Mouse (Mus musculus) splenic B cell, adult 2 months (primary cell): ENCODE results near the gene Cst13.

Experiments used
- DNase-seq: peaks from one replicate; pipeline ENCODE4 v3.0.0-alpha.2; 2011; ENCODE audit warnings: low read depth, low spot score
- H3K27me3 ChIP-seq: 2 replicates; pipeline ENCODE4 v1.6.1; 2012; ENCODE audit warnings: mild to moderate bottlenecking, low read length, moderate library complexity, mixed read lengths; ENCODE audit not compliant: control insufficient read depth, poor library complexity, insufficient read depth, severe bottlenecking
- H3K36me3 ChIP-seq: 2 replicates; pipeline ENCODE4 v1.6.1; 2012; ENCODE audit warnings: mild to moderate bottlenecking, low read length, moderate library complexity, mixed read lengths; ENCODE audit not compliant: control insufficient read depth, poor library complexity, insufficient read depth, severe bottlenecking

The Cst13 gene

DNA sequence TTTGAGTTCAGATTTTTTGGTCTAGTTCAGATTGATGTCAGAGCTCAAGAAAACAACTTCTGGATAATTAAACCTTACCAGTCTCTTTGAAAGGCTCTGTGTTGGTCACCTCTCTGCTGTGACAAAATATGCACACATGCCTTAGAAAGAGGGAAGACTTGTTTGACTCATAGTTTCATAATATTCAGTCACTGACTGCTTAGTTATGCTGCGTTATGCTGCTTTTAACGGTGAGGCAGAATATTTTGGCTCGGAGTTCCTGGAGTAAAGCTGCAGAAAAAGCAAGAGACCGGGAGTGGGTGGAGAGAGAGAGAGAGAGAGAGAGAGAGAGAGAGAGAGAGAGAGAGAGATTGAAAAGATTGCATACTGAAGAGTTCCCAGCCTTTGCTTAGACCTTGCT is 41.1 kb downstream of the Cst13 start:
- Histone ChIP-seq H3K27me3 (no peaks in the 10 kb centered on the region), H3K36me3 (no peaks in the 10 kb centered on the region)
- no peak for DNase-seq

DNA sequence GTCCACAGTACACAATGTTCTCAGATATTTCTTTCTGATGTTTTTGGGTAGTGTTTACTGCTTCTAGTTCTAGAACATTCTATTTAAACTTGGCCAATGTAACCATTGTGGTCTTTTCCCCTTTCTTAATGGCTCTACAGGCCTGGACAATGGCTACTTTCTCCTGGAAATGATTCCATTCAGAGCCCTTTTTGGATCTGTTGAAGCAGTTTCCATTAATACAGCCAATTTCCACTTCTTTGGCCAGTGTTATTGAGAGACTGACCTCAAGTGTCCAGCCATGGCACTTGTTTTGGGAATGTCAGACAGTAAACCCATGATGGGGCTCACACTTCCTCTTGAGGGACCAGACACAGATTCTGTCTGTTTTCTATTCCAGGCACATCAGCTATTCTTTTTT is 41.8 kb downstream of the Cst13 start:
- no peaks in the 10 kb centered on the region for H3K27me3 ChIP-seq
- no peak for DNase-seq

GRCm38 (mm10) chr2:148864966-148865365 is 45.1 kb downstream of the Cst13 start, which contains the start of gene 9230104L09Rik:
Gene 9230104L09Rik (minus strand): TSS chr2:148865038.
- H3K36me3 ChIP-seq, result no peaks in the 10 kb centered on the region
- DNase-seq, result no peak
- H3K27me3 ChIP-seq, result no peaks in the 10 kb centered on the region

More for the DNA sequence above, 41.8 kb downstream of the Cst13 start:
- H3K36me3 ChIP-seq, result no peaks in the 10 kb centered on the region

DNA sequence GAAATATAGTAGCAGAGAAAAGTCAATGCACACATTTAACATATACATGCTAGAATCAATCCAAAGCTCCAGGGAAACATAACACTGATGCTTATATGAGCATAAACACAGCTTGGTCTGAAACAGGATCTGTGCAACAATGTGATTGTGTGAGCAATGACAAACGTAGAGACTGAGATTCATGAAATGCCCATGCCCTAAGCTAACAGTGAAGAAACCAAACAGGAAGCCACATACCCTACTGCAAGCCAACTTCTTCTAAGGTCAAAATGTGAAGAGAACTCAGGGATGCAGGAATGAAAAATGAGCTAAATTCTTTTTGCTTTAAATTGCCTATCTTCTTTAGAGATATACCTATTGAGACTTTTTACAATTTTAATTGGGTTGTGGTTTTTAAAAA is 49.1 kb downstream of the Cst13 start:
- Histone ChIP-seq H3K27me3 (no peaks in the 10 kb centered on the region), H3K36me3 (peaks cover 2% of the 10 kb centered on the region)
- no peak for DNase-seq

DNA sequence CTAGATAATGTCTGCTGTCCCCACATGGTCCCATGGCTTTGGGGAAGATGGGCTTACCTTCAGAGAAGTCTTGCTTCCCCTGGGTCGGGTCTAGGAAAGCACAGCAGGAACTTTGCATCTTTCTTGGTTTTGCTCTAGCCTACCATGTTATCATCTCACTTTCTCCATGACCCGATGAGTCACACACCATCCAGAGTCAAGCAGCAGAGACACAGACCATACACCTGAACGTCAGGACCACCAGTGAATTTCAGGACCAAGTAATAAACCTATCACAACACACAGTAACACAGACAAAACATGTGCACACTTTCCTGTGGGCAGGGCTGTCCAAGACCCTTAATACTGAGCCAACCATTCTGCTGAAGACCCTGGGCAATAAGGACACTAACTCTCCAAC is 50.6 kb downstream of the Cst13 start:
- no peak for DNase-seq
- no peaks in the 10 kb centered on the region for H3K27me3 ChIP-seq
- peaks cover 2% of the 10 kb centered on the region for H3K36me3 ChIP-seq

GRCm38 (mm10) chr2:148872860-148873259 is 53.0 kb downstream of the Cst13 start:
- DNase-seq, result no peak
- no peaks in the 10 kb centered on the region for H3K27me3 ChIP-seq
- H3K36me3 ChIP-seq, result peaks cover 2% of the 10 kb centered on the region

DNA sequence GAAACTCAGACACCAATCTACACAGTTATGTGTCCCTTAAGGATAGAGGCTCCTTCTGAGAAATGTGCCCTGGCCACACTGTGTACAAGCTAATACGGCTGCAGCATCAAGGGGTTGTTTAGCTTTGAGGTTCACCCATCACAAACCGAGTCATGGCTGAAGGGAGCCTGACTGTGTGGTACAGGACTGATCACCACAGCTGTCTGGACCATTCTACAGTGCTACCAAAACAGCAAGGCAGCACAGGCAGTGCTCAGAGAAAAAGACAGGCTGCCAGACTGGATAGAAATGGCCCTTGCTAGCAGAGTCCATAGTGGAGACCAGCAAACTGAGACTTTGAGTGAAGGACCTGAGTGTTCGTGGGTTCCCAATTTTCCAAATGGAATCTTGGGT is 54.3 kb downstream of the Cst13 start:
- peaks cover 2% of the 10 kb centered on the region for H3K36me3 ChIP-seq

DNA sequence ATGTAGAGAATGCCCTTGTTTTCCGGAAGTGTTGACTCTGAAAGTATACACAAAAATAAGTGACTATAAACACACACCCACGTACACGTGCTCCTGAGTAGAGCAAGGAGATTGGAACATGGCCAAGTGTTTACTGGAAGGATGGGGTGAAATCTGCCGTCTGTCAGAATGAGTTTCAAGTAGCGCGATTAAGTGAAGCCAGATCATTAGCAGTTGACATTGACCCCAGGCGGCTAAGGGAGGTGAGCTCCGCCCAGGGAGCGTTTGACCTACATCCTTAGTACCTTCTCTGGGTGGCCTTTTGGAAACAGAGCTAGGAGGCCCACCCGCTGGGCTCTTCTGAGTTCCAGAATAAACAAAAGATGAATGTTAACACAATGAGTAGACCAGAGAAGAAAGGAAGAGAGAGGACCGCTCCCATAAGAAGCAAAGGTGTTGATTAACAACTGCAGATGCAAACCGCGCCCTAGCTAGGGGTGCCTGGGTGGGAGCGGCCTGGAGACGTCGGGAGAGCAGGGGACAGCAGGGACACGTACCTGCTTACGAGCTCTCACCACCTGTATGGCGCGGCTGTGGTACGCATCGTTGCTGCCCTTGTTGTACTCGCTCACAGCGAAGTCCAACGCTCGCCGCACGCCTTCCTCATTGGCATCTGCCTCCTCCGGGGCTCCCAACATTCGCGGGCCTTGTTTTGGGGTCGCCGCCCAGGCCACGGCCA is 54.9 kb downstream of the Cst13 start:
- H3K36me3 ChIP-seq, result peaks cover 2% of the 10 kb centered on the region
- H3K27me3 ChIP-seq, result no peaks in the 10 kb centered on the region
- DNase-seq, result peak; percentile 11

More for the DNA sequence above, 54.3 kb downstream of the Cst13 start:
- no peak for DNase-seq
- H3K27me3 ChIP-seq, result no peaks in the 10 kb centered on the region

DNA sequence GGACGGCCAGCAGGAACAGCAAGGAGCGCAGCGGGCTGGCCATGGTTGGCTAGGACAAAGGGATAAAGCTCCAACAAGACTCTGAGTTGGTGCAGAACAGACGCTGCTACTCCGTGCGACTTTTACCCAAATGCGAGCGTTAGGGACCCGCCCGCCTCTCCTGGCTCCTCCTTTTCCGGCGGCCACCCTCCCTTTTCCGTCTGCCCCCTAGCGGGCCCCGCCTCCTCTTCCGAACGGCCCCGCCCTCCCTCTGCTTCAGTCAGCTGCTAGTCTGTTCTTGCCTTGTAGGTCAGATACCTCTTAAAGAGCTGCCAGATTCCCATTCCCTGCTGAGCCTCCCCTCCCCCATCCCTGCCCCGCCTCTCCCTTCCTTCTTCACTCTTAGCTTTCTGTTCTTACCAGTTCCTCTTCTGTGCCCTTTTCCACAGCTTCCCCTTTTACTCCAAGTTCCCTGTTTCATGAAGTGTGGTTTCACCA is 55.5 kb downstream of the Cst13 start, which contains the start of gene Cst3:
Gene Cst3, minus strand, starts transcription at position 358 of the 477 bp plus-strand sequence.
- DNase-seq, result peak; percentile 83
- H3K27me3 ChIP-seq, result no peaks in the 10 kb centered on the region
- peaks cover 2% of the 10 kb centered on the region for H3K36me3 ChIP-seq

GRCm38 (mm10) chr2:148877016-148877770 is 57.3 kb downstream of the Cst13 start:
- peak; percentile 52 for DNase-seq
- H3K27me3 ChIP-seq, result no peaks in the 10 kb centered on the region
- no peaks in the 10 kb centered on the region; the same call in none of the 2 replicates for H3K36me3 ChIP-seq

GRCm38 (mm10) chr2:148878641-148879130 is 58.8 kb downstream of the Cst13 start:
- Histone ChIP-seq H3K27me3 (no peaks in the 10 kb centered on the region), H3K36me3 (no peaks in the 10 kb centered on the region)
- no peak for DNase-seq

DNA sequence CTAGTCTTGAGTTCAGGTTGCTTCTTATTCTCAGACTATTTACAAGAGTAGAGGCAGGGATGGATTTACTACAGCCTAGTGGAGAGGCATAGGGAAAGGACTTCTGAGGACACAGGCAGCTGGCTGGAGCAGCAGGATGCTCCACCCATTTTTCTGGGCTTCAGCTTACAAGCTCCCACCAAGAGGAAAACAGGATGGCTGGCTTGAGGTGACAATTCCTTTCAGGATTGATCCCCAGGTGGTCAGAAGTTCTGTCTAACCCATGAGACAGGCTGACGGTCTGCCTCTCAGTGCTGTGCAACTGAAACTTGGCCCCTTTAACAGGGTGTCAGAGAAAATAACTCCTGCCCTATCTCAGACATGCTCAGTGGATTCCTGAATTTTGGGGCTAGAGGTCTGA is 59.3 kb downstream of the Cst13 start:
- H3K36me3 ChIP-seq, result no peaks in the 10 kb centered on the region
- DNase-seq, result no peak
- no peaks in the 10 kb centered on the region for H3K27me3 ChIP-seq
